Mouse (Mus musculus): ENCODE measurements around the gene Sh3kbp1. TPM values are rescaled to one million over a fixed set of nuclear protein-coding genes. Genes with fewer than 3 reads are reported as not detected.
A peak's percentile ranks its signal among the peaks of the same experiment; 100 is the strongest.
"Not testable (repeated sequence)": the region's sequence is repeated elsewhere in the genome, so short reads cannot be mapped to it uniquely, and the experiment has no call there.

Sh3kbp1 gene
- polyA plus RNA-seq (2014; fragmentation: Nextera tagmentation; extraction: Ambion mirVana) = 35.0 and 37.3 TPM in 2 replicates

- H3K4me1 ChIP-seq (ENCODE audit: control insufficient read depth, insufficient read depth, low read length) = 0 out of 2 replicates have a peak, but pooled peaks cover 2% of the 10 kb centered on the region
- H3K4me2 ChIP-seq (replicated peaks; ENCODE audit: low read depth, low read length) = peak within 1 kb of the TSS; percentile 60
- peak within 1 kb of the TSS; percentile 51 for H3K4me3 ChIP-seq (ENCODE audit: low read depth, low read length)
- H3K36me3 ChIP-seq (ENCODE audit: control insufficient read depth, insufficient read depth, low read length) = no peaks in the 10 kb centered on the region
- peak within 1 kb of the TSS; percentile 37 for H3K9ac ChIP-seq (replicated peaks; ENCODE audit: low read depth, low read length)
- ATAC-seq (ENCODE audit: insufficient number of reproducible peaks, insufficient read depth, low FRiP score, low read depth) = peak; percentile 86
- 22% methylated on average over 60 of the region's 60 CpGs for WGBS
- no peaks in the 10 kb centered on the region for H3K9me3 ChIP-seq (ENCODE audit: control insufficient read depth, low read depth, low read length)
- peak within 1 kb of the TSS; percentile 61; the same call in 1 of the 2 replicates for H3K27ac ChIP-seq (ENCODE audit: low read length)
- no peaks in the 10 kb centered on the region for H3K27me3 ChIP-seq (ENCODE audit: control insufficient read depth, insufficient read depth, low read length)
Observed at GRCm38 (mm10) chrX:159626907-159627587, at the start of gene Sh3kbp1. TSS of gene Sh3kbp1 (plus strand) at chrX:159627272.

DNA sequence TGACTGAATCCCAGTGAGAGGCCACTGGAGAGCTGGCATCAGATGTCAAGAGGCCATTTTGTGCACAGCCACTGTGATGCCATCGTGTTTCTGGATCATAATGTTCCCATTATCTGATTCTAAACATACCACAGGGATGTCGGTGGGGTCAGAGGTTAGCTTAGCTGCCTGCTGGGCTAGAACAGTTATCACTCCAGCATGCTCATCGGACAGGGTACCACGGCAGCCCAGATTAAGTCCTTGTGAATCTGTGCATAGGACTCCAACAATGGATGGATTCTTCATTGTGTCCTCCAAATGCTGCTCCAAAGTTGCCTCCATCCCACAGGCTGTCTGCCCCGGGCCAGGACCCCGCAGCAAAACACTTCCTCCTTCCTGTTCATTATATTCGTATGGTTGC lies 42.3 kb upstream of the Sh3kbp1 start:
- not testable (repeated sequence) for H3K4me2 ChIP-seq (replicated peaks; ENCODE audit: low read depth, low read length); H3K4me1 ChIP-seq (ENCODE audit: control insufficient read depth, insufficient read depth, low read length); H3K4me3 ChIP-seq (ENCODE audit: low read depth, low read length); ATAC-seq (ENCODE audit: insufficient number of reproducible peaks, insufficient read depth, low FRiP score, low read depth); H3K36me3 ChIP-seq (ENCODE audit: control insufficient read depth, insufficient read depth, low read length); H3K27me3 ChIP-seq (ENCODE audit: control insufficient read depth, insufficient read depth, low read length); H3K9me3 ChIP-seq (ENCODE audit: control insufficient read depth, low read depth, low read length); H3K27ac ChIP-seq (ENCODE audit: low read length); H3K9ac ChIP-seq (replicated peaks; ENCODE audit: low read depth, low read length)
- WGBS = 85% methylated on average over 7 of the region's 7 CpGs

- H3K4me3 ChIP-seq (ENCODE audit: low read depth, low read length) = no peak overlapping the region
- H3K27me3 ChIP-seq (ENCODE audit: control insufficient read depth, insufficient read depth, low read length) = no peaks in the 10 kb centered on the region
- H3K4me1 ChIP-seq (ENCODE audit: control insufficient read depth, insufficient read depth, low read length) = no peaks in the 10 kb centered on the region
- no peak overlapping the region for H3K27ac ChIP-seq (ENCODE audit: low read length)
- no peaks in the 10 kb centered on the region for H3K36me3 ChIP-seq (ENCODE audit: control insufficient read depth, insufficient read depth, low read length)
- no peaks in the 10 kb centered on the region for H3K9me3 ChIP-seq (ENCODE audit: control insufficient read depth, low read depth, low read length)
- WGBS = 55% methylated on average over 1 of the region's 1 CpGs
- H3K9ac ChIP-seq (replicated peaks; ENCODE audit: low read depth, low read length) = no peak overlapping the region
- no peak overlapping the region for H3K4me2 ChIP-seq (replicated peaks; ENCODE audit: low read depth, low read length)
- no peak for ATAC-seq (ENCODE audit: insufficient number of reproducible peaks, insufficient read depth, low FRiP score, low read depth)
Observed at GRCm38 (mm10) chrX:159591633-159592032, 35.4 kb upstream of the Sh3kbp1 start.

DNA sequence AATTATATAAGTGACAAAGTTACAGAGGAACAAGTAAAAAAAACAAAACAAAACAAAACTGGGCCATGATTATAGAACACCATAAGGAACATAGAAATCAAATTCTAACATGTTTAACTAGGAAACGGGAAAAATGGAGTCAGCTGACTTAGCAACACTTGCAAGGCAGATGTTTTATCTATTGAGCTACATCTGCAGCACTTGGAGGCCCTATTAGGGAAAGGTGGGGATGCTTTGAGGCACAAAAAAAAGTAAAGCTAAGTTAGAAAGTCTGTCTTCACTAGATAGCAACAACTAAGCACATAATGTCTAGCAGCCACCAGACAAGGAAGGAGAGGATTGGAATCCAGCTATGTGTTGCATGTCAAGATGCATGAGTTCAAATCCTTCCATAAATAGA lies 29.6 kb upstream of the Sh3kbp1 start:
- Histone ChIP-seq H3K9me3 (ENCODE audit: control insufficient read depth, low read depth, low read length) (no peaks in the 10 kb centered on the region), H3K9ac (replicated peaks; ENCODE audit: low read depth, low read length) (no peak overlapping the region), H3K4me3 (ENCODE audit: low read depth, low read length) (no peak overlapping the region), H3K27me3 (ENCODE audit: control insufficient read depth, insufficient read depth, low read length) (no peaks in the 10 kb centered on the region), H3K4me1 (ENCODE audit: control insufficient read depth, insufficient read depth, low read length) (no peaks in the 10 kb centered on the region), H3K4me2 (replicated peaks; ENCODE audit: low read depth, low read length) (no peak overlapping the region), H3K36me3 (ENCODE audit: control insufficient read depth, insufficient read depth, low read length) (no peaks in the 10 kb centered on the region), H3K27ac (ENCODE audit: low read length) (no peak overlapping the region)
- WGBS = 48% methylated on average over 1 of the region's 1 CpGs
- no peak for ATAC-seq (ENCODE audit: insufficient number of reproducible peaks, insufficient read depth, low FRiP score, low read depth)

DNA sequence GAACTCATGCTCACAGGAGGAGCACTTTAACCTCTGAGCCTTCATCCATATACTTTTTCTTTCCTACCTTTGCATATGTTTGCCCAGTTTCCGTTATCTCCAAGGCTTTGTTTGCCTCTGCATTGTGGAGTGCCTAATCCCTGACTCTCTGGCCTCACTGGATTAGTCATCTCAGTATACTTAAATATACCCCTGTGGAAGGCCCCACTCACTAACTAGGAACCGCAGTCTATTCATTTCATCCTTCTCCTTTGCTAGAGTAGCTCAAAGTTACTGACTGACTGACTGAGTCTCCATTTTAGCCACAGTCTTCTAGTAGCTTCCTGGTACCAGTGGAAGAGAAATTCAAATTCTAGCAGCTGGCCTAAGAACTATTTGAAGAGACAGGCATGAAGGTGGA lies 22.2 kb upstream of the Sh3kbp1 start:
- WGBS = 71% methylated on average over 2 of the region's 2 CpGs
- H3K27ac ChIP-seq (ENCODE audit: low read length) = no peak overlapping the region
- no peak overlapping the region for H3K4me3 ChIP-seq (ENCODE audit: low read depth, low read length)
- ATAC-seq (ENCODE audit: insufficient number of reproducible peaks, insufficient read depth, low FRiP score, low read depth) = no peak
- H3K4me1 ChIP-seq (ENCODE audit: control insufficient read depth, insufficient read depth, low read length) = no peaks in the 10 kb centered on the region
- no peak overlapping the region for H3K4me2 ChIP-seq (replicated peaks; ENCODE audit: low read depth, low read length)
- H3K9me3 ChIP-seq (ENCODE audit: control insufficient read depth, low read depth, low read length) = no peaks in the 10 kb centered on the region
- no peaks in the 10 kb centered on the region for H3K36me3 ChIP-seq (ENCODE audit: control insufficient read depth, insufficient read depth, low read length)
- no peak overlapping the region for H3K9ac ChIP-seq (replicated peaks; ENCODE audit: low read depth, low read length)
- H3K27me3 ChIP-seq (ENCODE audit: control insufficient read depth, insufficient read depth, low read length) = no peaks in the 10 kb centered on the region

DNA sequence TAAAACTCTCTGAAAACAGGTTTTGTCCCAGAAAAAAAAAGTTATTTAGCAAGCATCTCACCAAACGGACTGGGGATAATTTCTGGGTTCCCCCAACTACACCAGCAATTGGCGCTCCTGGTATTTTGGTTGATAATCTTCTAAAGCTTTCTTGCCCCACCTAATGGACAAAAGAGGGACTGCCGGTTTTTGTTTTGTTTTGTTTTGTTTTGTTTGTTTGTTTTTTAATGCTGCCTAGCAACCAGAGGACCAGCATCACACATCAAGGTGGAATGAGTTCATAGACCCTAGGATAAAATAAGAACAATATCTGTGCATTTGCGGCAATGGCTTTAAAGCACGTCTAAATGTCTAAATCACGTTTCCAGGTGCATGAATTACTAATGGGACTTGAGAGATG lies 20.1 kb upstream of the Sh3kbp1 start:
- no peak overlapping the region for H3K4me3 ChIP-seq (ENCODE audit: low read depth, low read length)
- no peak for ATAC-seq (ENCODE audit: insufficient number of reproducible peaks, insufficient read depth, low FRiP score, low read depth)
- 49% methylated on average over 6 of the region's 6 CpGs for WGBS
- no peak overlapping the region for H3K27ac ChIP-seq (ENCODE audit: low read length)
- H3K9ac ChIP-seq (replicated peaks; ENCODE audit: low read depth, low read length) = no peak overlapping the region
- H3K4me1 ChIP-seq (ENCODE audit: control insufficient read depth, insufficient read depth, low read length) = no peaks in the 10 kb centered on the region
- H3K4me2 ChIP-seq (replicated peaks; ENCODE audit: low read depth, low read length) = no peak overlapping the region
- H3K36me3 ChIP-seq (ENCODE audit: control insufficient read depth, insufficient read depth, low read length) = no peaks in the 10 kb centered on the region
- H3K9me3 ChIP-seq (ENCODE audit: control insufficient read depth, low read depth, low read length) = no peaks in the 10 kb centered on the region
- H3K27me3 ChIP-seq (ENCODE audit: control insufficient read depth, insufficient read depth, low read length) = no peaks in the 10 kb centered on the region

GRCm38 (mm10) chrX:159626208-159626906 lies 715 bp upstream of the Sh3kbp1 start:
- H3K36me3 ChIP-seq (ENCODE audit: control insufficient read depth, insufficient read depth, low read length) = no peaks in the 10 kb centered on the region
- ATAC-seq (ENCODE audit: insufficient number of reproducible peaks, insufficient read depth, low FRiP score, low read depth) = peak; percentile 34; the same call in 1 of the 2 replicates
- no peaks in the 10 kb centered on the region for H3K9me3 ChIP-seq (ENCODE audit: control insufficient read depth, low read depth, low read length)
- 0 out of 2 replicates have a peak, but pooled peaks cover 2% of the 10 kb centered on the region for H3K4me1 ChIP-seq (ENCODE audit: control insufficient read depth, insufficient read depth, low read length)
- no peaks in the 10 kb centered on the region for H3K27me3 ChIP-seq (ENCODE audit: control insufficient read depth, insufficient read depth, low read length)
- no peak overlapping the region for H3K27ac ChIP-seq (ENCODE audit: low read length)
- 15% methylated on average over 12 of the region's 12 CpGs for whole genome bisulfite sequencing
- H3K4me3 ChIP-seq (ENCODE audit: low read depth, low read length) = peak overlapping the region; percentile 51
- H3K9ac ChIP-seq (replicated peaks; ENCODE audit: low read depth, low read length) = no peak overlapping the region
- peak overlapping the region; percentile 60 for H3K4me2 ChIP-seq (replicated peaks; ENCODE audit: low read depth, low read length)

GRCm38 (mm10) chrX:159627588-159628566 lies 805 bp downstream of the Sh3kbp1 start:
- no peaks in the 10 kb centered on the region for H3K9me3 ChIP-seq (ENCODE audit: control insufficient read depth, low read depth, low read length)
- peak overlapping the region; percentile 46 for H3K4me2 ChIP-seq (replicated peaks; ENCODE audit: low read depth, low read length)
- H3K27ac ChIP-seq (ENCODE audit: low read length) = peak overlapping the region; percentile 61; the same call in 1 of the 2 replicates
- H3K4me1 ChIP-seq (ENCODE audit: control insufficient read depth, insufficient read depth, low read length) = 0 out of 2 replicates have a peak, but pooled peaks cover 2% of the 10 kb centered on the region
- 20% methylated on average over 55 of the region's 56 CpGs for WGBS
- H3K27me3 ChIP-seq (ENCODE audit: control insufficient read depth, insufficient read depth, low read length) = no peaks in the 10 kb centered on the region
- peak overlapping the region; percentile 51 for H3K4me3 ChIP-seq (ENCODE audit: low read depth, low read length)
- H3K36me3 ChIP-seq (ENCODE audit: control insufficient read depth, insufficient read depth, low read length) = no peaks in the 10 kb centered on the region
- peak; percentile 54; the same call in 1 of the 2 replicates for ATAC-seq (ENCODE audit: insufficient number of reproducible peaks, insufficient read depth, low FRiP score, low read depth)
- peak overlapping the region; percentile 37 for H3K9ac ChIP-seq (replicated peaks; ENCODE audit: low read depth, low read length)

Measured in stomach, embryonic 14.5 days (tissue).